Mouse (Mus musculus) heart, postnatal 0 days (tissue): ENCODE results near the gene Ppm1g.

Experiments
- CTCF ChIP-seq: IDR thresholded peaks from 2 replicates; pipeline ENCODE4 v1.5.1; 2016; ENCODE audit warnings: antibody characterized with exemption, control low read depth, low read depth
- EP300 ChIP-seq: IDR thresholded peaks from 2 replicates; pipeline ENCODE4 v1.6.1; 2016; ENCODE audit warnings: antibody characterized with exemption, low read depth

GRCm38 (mm10) chr5:31240637-31241521 lies 20.4 kb upstream of the Ppm1g start, which contains the start of the genes Nrbp1 and Gm9970:
- no peak for TF ChIP-seq CTCF
- no peak for TF ChIP-seq EP300
